In the genomic region with DNA sequence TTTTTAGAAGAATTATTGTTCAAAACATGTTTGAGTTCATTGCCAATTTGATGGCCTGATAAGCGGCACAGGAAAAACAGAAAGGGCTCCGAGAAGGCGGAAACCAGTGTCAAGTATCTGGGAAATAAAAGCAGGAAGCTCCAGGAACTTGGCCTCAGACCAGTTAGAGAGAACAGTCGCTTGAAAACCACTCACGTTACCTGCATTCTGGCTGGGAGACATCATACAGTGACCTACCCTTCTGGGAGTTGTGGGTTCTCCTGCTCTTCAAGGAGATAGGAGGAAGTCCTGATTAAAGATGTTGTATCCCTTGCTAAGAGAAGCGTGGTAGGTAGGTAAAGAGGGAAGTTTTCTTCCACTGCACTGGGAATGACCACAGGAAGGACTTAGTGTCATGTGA, we compare ENCODE assay signal across 12 mouse cellular contexts. TPM values are rescaled to one million over a fixed set of nuclear protein-coding genes. Genes with fewer than 3 reads are reported as not detected.
DNase-seq lines count a peak whose midpoint lies in the region; ATAC-seq lines count a peak whose summit lies in the region.
"Had no signal": no experiment of that assay in that cellular context is flagged by ENCODE, and none has a peak within 500 bp of the region (broad histone marks: within the 10 kb centered on the region; RNA-seq: fewer than 3 reads in every experiment).

No protein-coding gene starts in this region.

- intact Hi-C loops in heart, postnatal 36 days (cut with DNase I) = loop anchor here (2.0 kb wide), 1 partner anchor 118 kb away; no protein-coding TSS in a partner anchor

- ATAC-seq in heart, embryonic 13.5 days (ENCODE audit: extremely low read depth, insufficient number of reproducible peaks, low FRiP score, low TSS enrichment) = no peak
- ATAC-seq in megakaryocyte-erythroid progenitor cell, adult 5-6 weeks (replicated peaks; ENCODE audit: low FRiP score, low TSS enrichment, poor library complexity, severe bottlenecking) = no peak
- no peak for ATAC-seq in midbrain, embryonic 13.5 days

- no peak overlapping the region for H3K4me2 ChIP-seq in heart, embryonic 13.5 days
- H3K4me2 ChIP-seq in midbrain, embryonic 13.5 days (replicated peaks) = no peak overlapping the region
- H3K4me2 ChIP-seq: hindbrain, embryonic 12.5 days had no signal

- 67% methylated on average over 6 of the region's 6 CpGs for WGBS in heart, embryonic 13.5 days
- WGBS in midbrain, embryonic 13.5 days = 86% methylated on average over 6 of the region's 6 CpGs

- no peaks in the 10 kb centered on the region for H3K27me3 ChIP-seq in heart, embryonic 13.5 days (replicated peaks)
- no peaks in the 10 kb centered on the region for H3K27me3 ChIP-seq in midbrain, embryonic 13.5 days
- H3K27me3 ChIP-seq: hindbrain, embryonic 12.5 days had no signal

- H3K4me3 ChIP-seq in heart, embryonic 13.5 days = no peak overlapping the region
- no peak overlapping the region for H3K4me3 ChIP-seq in midbrain, embryonic 13.5 days (replicated peaks)
- H3K4me3 ChIP-seq: forebrain, embryonic 10.5 days; hindbrain, embryonic 12.5 days had no signal

- no peak overlapping the region for H3K9ac ChIP-seq in heart, embryonic 13.5 days
- no peak overlapping the region for H3K9ac ChIP-seq in midbrain, embryonic 13.5 days (replicated peaks)
- H3K9ac ChIP-seq: hindbrain, embryonic 12.5 days had no signal

- no peak for DNase-seq in heart, postnatal 36 days
- DNase-seq in lung, postnatal 10 days = peak; percentile 18
- no peak for DNase-seq in lung, postnatal 25 days (ENCODE audit: low spot score)
- DNase-seq in kidney, postnatal 14 days = peak; percentile 46
- peak; percentile 12 for DNase-seq in skeletal muscle tissue, adult 2 months (ENCODE audit: low read depth, low spot score)
- DNase-seq: adrenal gland, adult 2 months; embryo, embryonic 11 days had no signal

- H3K9me3 ChIP-seq in heart, embryonic 13.5 days = no peaks in the 10 kb centered on the region
- no peaks in the 10 kb centered on the region for H3K9me3 ChIP-seq in midbrain, embryonic 13.5 days
- H3K9me3 ChIP-seq: forebrain, embryonic 10.5 days; hindbrain, embryonic 12.5 days had no signal

- no peaks in the 10 kb centered on the region for H3K36me3 ChIP-seq in heart, embryonic 13.5 days
- 0 out of 2 replicates have a peak, but pooled peaks cover 1% of the 10 kb centered on the region for H3K36me3 ChIP-seq in midbrain, embryonic 13.5 days
- H3K36me3 ChIP-seq: forebrain, embryonic 10.5 days; hindbrain, embryonic 12.5 days had no signal

- H3K4me1 ChIP-seq in heart, embryonic 13.5 days = peaks cover 42% of the 10 kb centered on the region
- H3K4me1 ChIP-seq in midbrain, embryonic 13.5 days (replicated peaks) = peaks cover 22% of the 10 kb centered on the region

- H3K27ac ChIP-seq in heart, embryonic 13.5 days (replicated peaks) = peak overlapping the region; percentile 33
- no peak overlapping the region for H3K27ac ChIP-seq in midbrain, embryonic 13.5 days
- H3K27ac ChIP-seq: forebrain, embryonic 10.5 days; hindbrain, embryonic 12.5 days had no signal

RNA-seq across cellular contexts. Expression of a gene that starts 44.7 kb away (rescaled TPM):
- polyA plus RNA-seq in heart, embryonic 13.5 days (2015; fragmentation: Nextera tagmentation; extraction: Ambion mirVana) = 2.1 and 2.2 TPM in 2 replicates
- total RNA-seq in heart, postnatal 36 days (2021) = 10 to 100 TPM; 50.7 to 64.8 TPM
- total RNA-seq in megakaryocyte-erythroid progenitor cell, adult 5-6 weeks (2014; fragmentation: Nextera tagmentation) = 5.0 and 18.9 TPM in 2 replicates
- total RNA-seq in megakaryocyte-erythroid progenitor cell, adult 5-6 weeks (2017) = 6.6 and 6.8 TPM in 2 replicates
- polyA plus RNA-seq in midbrain, embryonic 13.5 days (2015; fragmentation: Nextera tagmentation; extraction: Ambion mirVana) = 5.4 and 6.4 TPM in 2 replicates

Comparison
In these comparisons a context has a peak if more than half of its experiments do, and no peak if none do; other contexts are left out.
1. DNase-seq: peak in lung, postnatal 10 days (single experiment), kidney, postnatal 14 days (single experiment) and skeletal muscle tissue, adult 2 months (single experiment); none in heart, postnatal 36 days (0 of 2) and lung, postnatal 25 days (single experiment).